Mouse (Mus musculus) liver, embryonic 13.5 days (tissue): ENCODE measurements around the gene Slitrk1. TPM values are rescaled to one million over a fixed set of nuclear protein-coding genes. Genes with fewer than 3 reads are reported as not detected.

Experiments
- ATAC-seq: fragments of 200-750 bp; cut with Nextera tagmentation; 2 replicates; pipeline ENCODE4 v1.8.0; 2017; ENCODE audit warnings: low read depth, mild to moderate bottlenecking, moderate number of reproducible peaks, moderate library complexity
- DNase-seq: peaks from one replicate; pipeline ENCODE4 v3.0.0; 2022
- H3K27ac ChIP-seq: fragments of 300-500 bp; sonication (generic); 2 replicates; pipeline ENCODE4 v1.5.1; 2015; ENCODE audit warnings: moderate library complexity, mild to moderate bottlenecking, inconsistent platforms
- H3K27me3 ChIP-seq: fragments of 300-500 bp; sonication (generic); 2 replicates; pipeline ENCODE4 v1.6.1; 2015; ENCODE audit warnings: mild to moderate bottlenecking, inconsistent platforms
- H3K36me3 ChIP-seq: fragments of 300-500 bp; sonication (generic); 2 replicates; pipeline ENCODE4 v1.6.1; 2015; ENCODE audit warnings: mild to moderate bottlenecking, inconsistent platforms
- H3K4me1 ChIP-seq: fragments of 300-500 bp; sonication (generic); replicated peaks from 2 replicates; pipeline ENCODE4 v1.6.1; 2015; ENCODE audit warnings: inconsistent platforms
- H3K4me2 ChIP-seq: fragments of 300-500 bp; sonication (generic); 2 replicates; pipeline ENCODE4 v1.6.1; 2015; ENCODE audit warnings: inconsistent platforms, mild to moderate bottlenecking, moderate library complexity
- H3K4me3 ChIP-seq: fragments of 300-500 bp; sonication (generic); replicated peaks from 2 replicates; pipeline ENCODE4 v1.5.1; 2015; ENCODE audit warnings: mild to moderate bottlenecking, inconsistent platforms
- H3K9ac ChIP-seq: fragments of 300-500 bp; sonication (generic); 2 replicates; pipeline ENCODE4 v1.6.1; 2015; ENCODE audit warnings: mild to moderate bottlenecking, inconsistent platforms
- H3K9me3 ChIP-seq: fragments of 300-500 bp; sonication (generic); replicated peaks from 2 replicates; pipeline ENCODE4 v1.6.1; 2016; ENCODE audit warnings: inconsistent platforms
- whole genome bisulfite sequencing: fragments of 180-500 bp; shearing (Covaris S2); methylation state at CpG from one replicate; pipeline ENCODE4 v1.1.7; 2015; ENCODE audit not compliant: insufficient replicate concordance; 5-methylcytosine and 5-hydroxymethylcytosine counted together
- polyA plus RNA-seq: library from polyadenylated mRNA; unstranded; fragments of >200 nt; fragmentation: Nextera tagmentation; extraction: Ambion mirVana; gene quantifications from 2 replicates; pipeline ENCODE4 v1.2.1, GENCODE M21; 2015

Slitrk1 gene
- polyA plus RNA-seq: 0.02 TPM in 2 replicates

GRCm38 (mm10) chr14:108913714-108914263, at the start of gene Slitrk1:
Gene Slitrk1 (minus strand): TSS chr14:108914158.
- H3K9ac ChIP-seq: no peak within 1 kb of the TSS
- no peak within 1 kb of the TSS for H3K27ac ChIP-seq
- 2% methylated on average over 22 of the region's 25 CpGs for WGBS
- H3K4me1 ChIP-seq: no peaks in the 10 kb centered on the region
- no peak within 1 kb of the TSS; the same call in 1 of the 2 replicates for H3K4me3 ChIP-seq
- H3K27me3 ChIP-seq: peaks cover 36% of the 10 kb centered on the region
- ATAC-seq (no peak), DNase-seq (no peak)
- H3K36me3 ChIP-seq: no peaks in the 10 kb centered on the region
- peak within 1 kb of the TSS; percentile 23; the same call in 1 of the 2 replicates for H3K4me2 ChIP-seq
- H3K9me3 ChIP-seq: no peaks in the 10 kb centered on the region

GRCm38 (mm10) chr14:108935777-108936176, 21.8 kb upstream of the Slitrk1 start:
- Histone ChIP-seq H3K27me3 (no peaks in the 10 kb centered on the region), H3K36me3 (no peaks in the 10 kb centered on the region), H3K9ac (no peak overlapping the region), H3K4me2 (no peak overlapping the region), H3K4me3 (no peak overlapping the region), H3K9me3 (no peaks in the 10 kb centered on the region), H3K27ac (no peak overlapping the region), H3K4me1 (no peaks in the 10 kb centered on the region)
- 37% methylated on average over 1 of the region's 1 CpGs for WGBS
- ATAC-seq: no peak
- no peak for DNase-seq

- Histone ChIP-seq H3K9me3 (no peaks in the 10 kb centered on the region), H3K9ac (no peak overlapping the region), H3K36me3 (no peaks in the 10 kb centered on the region), H3K27ac (no peak overlapping the region), H3K4me3 (no peak overlapping the region), H3K4me1 (no peaks in the 10 kb centered on the region), H3K4me2 (no peak overlapping the region), H3K27me3 (peaks cover 36% of the 10 kb centered on the region)
- DNase-seq: no peak
- no peak for ATAC-seq
- WGBS: 20% methylated on average over 16 of the region's 16 CpGs
These were observed 378 bp upstream of the Slitrk1 start for GRCm38 (mm10) chr14:108914336-108914735.

DNA sequence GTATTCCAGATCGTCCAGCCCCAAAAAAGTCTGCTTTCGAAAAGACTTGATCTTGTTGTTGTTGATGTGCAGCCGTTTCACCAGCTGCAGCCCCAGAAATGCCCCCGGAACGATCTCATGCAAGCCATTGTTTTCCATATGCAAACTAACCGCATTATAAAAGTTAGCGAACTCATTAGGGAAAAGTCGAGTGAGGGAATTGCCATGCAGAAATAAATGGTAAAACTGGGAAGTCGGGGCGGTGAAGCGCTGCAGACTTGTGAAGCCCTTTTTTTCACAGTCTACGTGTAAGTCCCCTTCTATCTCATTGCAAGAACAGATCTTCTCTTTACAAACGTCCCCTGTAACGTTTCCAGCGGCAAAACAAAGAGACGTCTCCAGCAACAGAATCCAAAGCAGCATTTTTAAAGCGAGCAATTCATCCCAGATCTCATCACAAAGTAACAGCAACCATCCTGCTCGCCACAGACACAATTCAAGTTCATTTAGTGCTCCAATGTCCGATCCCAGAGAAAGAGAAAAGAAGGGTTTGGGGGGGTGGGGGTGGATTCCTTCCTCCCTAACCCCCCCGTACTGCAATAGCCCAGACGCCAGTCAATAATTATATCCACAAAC, 975 bp downstream of the Slitrk1 start:
- Histone ChIP-seq H3K36me3 (no peaks in the 10 kb centered on the region), H3K27ac (no peak overlapping the region), H3K4me1 (no peaks in the 10 kb centered on the region), H3K9me3 (no peaks in the 10 kb centered on the region), H3K4me3 (no peak overlapping the region), H3K4me2 (no peak overlapping the region), H3K9ac (no peak overlapping the region), H3K27me3 (peaks cover 36% of the 10 kb centered on the region)
- ATAC-seq: no peak
- 5% methylated on average over 21 of the region's 21 CpGs for WGBS
- no peak for DNase-seq

DNA sequence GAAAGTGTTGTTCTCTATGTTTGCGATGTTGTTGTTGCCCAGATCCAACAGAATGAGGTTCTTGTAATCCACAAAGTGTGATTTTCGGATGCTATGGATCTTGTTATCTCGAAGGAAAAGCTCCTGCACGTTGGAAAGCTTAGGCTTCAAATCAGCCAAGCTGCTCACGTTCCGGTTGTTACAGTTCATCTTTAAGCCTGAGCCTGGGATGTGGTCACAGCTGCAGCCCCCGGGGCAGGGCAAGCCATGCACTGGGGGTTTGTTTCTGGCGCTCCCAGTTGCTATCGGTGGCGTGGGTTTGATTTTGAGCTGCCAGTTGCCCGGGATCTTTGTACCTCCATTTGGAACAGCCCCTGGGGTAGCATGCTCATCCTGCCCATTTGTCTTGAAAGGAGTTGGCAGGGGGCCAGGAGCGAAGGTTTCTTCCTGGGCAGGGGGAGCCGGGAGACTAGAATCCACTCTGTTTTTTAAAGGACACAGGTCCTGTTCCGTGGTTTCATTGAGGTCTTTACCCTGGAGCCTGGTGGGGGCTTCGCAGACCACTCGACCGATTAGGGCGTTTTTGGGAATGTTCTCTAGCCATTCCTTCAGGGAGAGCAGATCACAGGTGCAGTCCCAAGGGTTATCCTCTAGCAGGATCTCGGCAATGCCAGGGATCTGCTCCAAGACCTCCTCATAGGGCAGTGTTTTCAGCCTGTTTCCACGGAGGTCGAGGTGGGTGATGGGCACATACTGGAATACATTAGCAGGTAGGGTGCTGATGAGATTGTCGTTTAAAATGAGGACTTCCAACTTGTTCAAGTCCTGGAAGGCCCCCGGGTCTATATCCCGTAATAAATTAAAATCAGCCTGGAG, 1.7 kb downstream of the Slitrk1 start:
- Histone ChIP-seq H3K27ac (no peak overlapping the region), H3K27me3 (peaks cover 36% of the 10 kb centered on the region), H3K9ac (no peak overlapping the region), H3K36me3 (no peaks in the 10 kb centered on the region), H3K4me1 (no peaks in the 10 kb centered on the region), H3K4me3 (no peak overlapping the region), H3K4me2 (no peak overlapping the region), H3K9me3 (no peaks in the 10 kb centered on the region)
- ATAC-seq: no peak
- no peak for DNase-seq
- WGBS: 6% methylated on average over 24 of the region's 24 CpGs

GRCm38 (mm10) chr14:108911138-108911841, 2.7 kb downstream of the Slitrk1 start:
- Histone ChIP-seq H3K4me1 (no peaks in the 10 kb centered on the region), H3K9ac (no peak overlapping the region), H3K4me2 (peak overlapping the region; percentile 40), H3K36me3 (no peaks in the 10 kb centered on the region), H3K9me3 (no peaks in the 10 kb centered on the region), H3K27ac (no peak overlapping the region), H3K27me3 (peaks cover 36% of the 10 kb centered on the region), H3K4me3 (no peak overlapping the region)
- ATAC-seq (no peak), DNase-seq (no peak)
- WGBS: 3% methylated on average over 24 of the region's 24 CpGs

DNA sequence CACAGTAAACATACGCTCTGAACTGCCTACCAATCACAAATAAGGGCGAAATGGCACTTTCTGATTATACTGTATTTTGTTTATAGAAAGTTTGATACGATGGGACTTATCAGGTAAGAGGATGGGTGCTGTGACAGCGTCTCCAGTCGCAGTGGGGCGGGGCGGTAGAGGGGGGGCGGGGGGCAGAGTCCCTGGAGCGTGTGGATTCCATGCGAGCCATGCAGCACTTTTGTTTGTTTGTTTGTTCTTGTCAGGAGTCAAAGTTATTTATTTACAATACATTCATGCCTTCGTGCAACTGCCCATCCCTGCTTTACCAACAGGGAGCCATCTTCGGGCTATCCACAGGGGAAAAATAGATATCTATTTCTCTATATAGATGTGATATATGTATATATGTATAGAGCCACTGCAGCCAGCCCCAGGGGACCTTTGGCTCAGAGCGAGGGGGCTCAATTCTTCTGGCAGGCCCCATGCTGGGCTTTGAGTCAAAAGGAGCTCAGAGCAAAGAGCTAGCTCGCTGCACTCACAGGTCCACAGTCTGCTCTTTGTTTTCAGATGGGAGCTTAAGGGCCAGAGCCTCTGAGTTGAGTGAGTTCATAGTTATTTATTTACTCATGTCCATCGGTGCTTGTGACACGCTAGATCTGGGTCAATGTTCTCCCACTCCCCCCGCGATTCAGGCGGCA, 3.4 kb downstream of the Slitrk1 start:
- Histone ChIP-seq H3K9ac (no peak overlapping the region), H3K4me2 (peak overlapping the region; percentile 40), H3K4me3 (no peak overlapping the region), H3K27ac (no peak overlapping the region), H3K27me3 (peaks cover 36% of the 10 kb centered on the region), H3K4me1 (no peaks in the 10 kb centered on the region), H3K9me3 (no peaks in the 10 kb centered on the region), H3K36me3 (no peaks in the 10 kb centered on the region)
- DNase-seq (no peak), ATAC-seq (no peak)
- WGBS: 5% methylated on average over 19 of the region's 19 CpGs

DNA sequence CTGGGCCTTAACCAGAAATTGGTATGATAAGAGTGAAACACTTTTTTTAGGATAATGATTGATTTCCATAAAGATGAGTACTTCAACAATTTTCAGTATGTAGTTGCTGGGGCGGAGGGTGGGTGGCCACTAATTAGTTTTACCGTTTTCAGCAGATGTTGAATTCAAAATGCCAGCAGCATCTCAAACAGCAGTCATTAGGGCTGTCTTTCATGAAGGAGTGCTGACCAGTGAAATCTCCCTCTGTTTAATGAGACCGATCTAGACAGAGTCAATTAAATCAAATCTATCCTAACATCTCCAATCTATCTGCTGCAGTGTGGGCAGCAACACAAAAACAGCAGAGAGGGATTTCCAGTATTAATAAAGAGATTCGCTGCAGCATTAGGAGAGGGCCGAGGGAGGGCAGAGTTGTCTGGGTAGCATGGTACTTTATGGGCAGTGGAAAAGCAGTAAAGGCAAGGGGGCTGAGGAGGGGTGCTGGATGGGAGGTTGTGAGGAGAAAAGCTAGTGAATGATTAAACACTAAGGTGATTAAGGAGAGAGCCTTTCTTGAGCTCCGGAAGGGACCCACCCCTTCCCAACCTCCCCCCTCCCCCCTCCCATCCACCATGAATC, 4.5 kb downstream of the Slitrk1 start:
- Histone ChIP-seq H3K9me3 (no peaks in the 10 kb centered on the region), H3K4me1 (no peaks in the 10 kb centered on the region), H3K27ac (no peak overlapping the region), H3K36me3 (no peaks in the 10 kb centered on the region), H3K4me3 (no peak overlapping the region), H3K4me2 (no peak overlapping the region), H3K27me3 (peaks cover 36% of the 10 kb centered on the region), H3K9ac (no peak overlapping the region)
- WGBS: 34% methylated on average over 6 of the region's 6 CpGs
- no peak for DNase-seq
- no peak for ATAC-seq

DNA sequence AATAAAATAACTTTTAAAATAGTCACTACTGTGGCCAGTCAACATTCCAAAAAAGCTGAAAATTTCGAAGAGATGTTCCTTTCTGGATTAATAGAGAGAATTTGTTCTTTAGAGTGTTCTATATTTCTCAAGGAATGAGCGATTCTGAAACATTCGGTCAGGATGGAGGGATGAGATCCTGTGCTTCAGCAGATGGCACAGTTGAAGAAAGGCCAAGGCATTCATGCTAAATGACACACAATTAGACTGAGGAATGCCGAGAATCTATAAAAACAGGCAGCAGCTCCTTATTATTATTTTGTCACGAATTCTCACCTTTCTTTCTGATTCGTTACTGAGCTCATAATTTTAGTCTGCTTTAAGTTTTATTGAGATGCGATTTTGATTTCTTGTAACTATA, 15.4 kb downstream of the Slitrk1 start:
- Histone ChIP-seq H3K4me2 (no peak overlapping the region), H3K36me3 (no peaks in the 10 kb centered on the region), H3K27ac (no peak overlapping the region), H3K27me3 (no peaks in the 10 kb centered on the region), H3K4me1 (no peaks in the 10 kb centered on the region), H3K4me3 (no peak overlapping the region), H3K9ac (no peak overlapping the region), H3K9me3 (no peaks in the 10 kb centered on the region)
- 56% methylated on average over 7 of the region's 7 CpGs for WGBS
- ATAC-seq (no peak), DNase-seq (no peak)

DNA sequence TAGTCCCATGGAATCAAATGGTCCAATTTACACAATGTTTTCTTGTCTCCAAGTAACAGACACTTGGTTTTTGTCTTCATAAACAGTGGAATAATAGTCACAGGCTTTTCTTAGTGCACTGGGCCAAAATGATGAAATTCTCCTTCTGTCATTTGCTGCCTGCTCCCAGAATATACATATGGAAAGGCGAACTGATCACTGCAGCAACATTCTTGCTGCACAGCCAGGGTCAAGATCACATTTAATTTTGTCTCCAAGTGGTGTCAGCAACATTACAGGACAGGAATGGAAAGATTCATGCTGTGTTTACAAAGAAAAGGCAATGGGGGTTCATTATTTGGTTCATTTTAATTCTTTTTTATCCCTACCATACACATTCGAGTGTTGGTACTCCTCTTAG, 18.5 kb downstream of the Slitrk1 start:
- no peak for ATAC-seq
- H3K9me3 ChIP-seq: no peaks in the 10 kb centered on the region
- H3K27ac ChIP-seq: no peak overlapping the region
- no peak overlapping the region for H3K4me3 ChIP-seq
- DNase-seq: no peak
- WGBS: 31% methylated on average over 2 of the region's 2 CpGs
- no peak overlapping the region for H3K9ac ChIP-seq
- H3K4me2 ChIP-seq: no peak overlapping the region
- H3K27me3 ChIP-seq: no peaks in the 10 kb centered on the region
- H3K36me3 ChIP-seq: no peaks in the 10 kb centered on the region
- H3K4me1 ChIP-seq: no peaks in the 10 kb centered on the region
